Mouse (Mus musculus): ENCODE data around the gene Park7.

- TF ChIP-seq CTCF (IDR thresholded peaks at IDR 0.05; ENCODE audit: extremely low read depth, insufficient read length, insufficient replicate concordance, low read depth, low read length), result no peak
- TF ChIP-seq POLR2A (IDR thresholded peaks at IDR 0.05; ENCODE audit: low read depth, low read length), result no peak
Measured at GRCm38 (mm10) chr4:150944707-150945106, 30.5 kb upstream of the Park7 start.

Measured in small intestine, adult 2 months (tissue).